Mouse (Mus musculus) E14TG2a.4 (cell line): ENCODE data around the gene Myb.

Experiments used
- CTCF ChIP-seq: conservative IDR thresholded peaks from 2 replicates; pipeline ENCODE4 v1.5.1; 2014; ENCODE audit warnings: low read length
- NANOG ChIP-seq: IDR thresholded peaks from 2 replicates; pipeline ENCODE4 v1.6.1; 2014; ENCODE audit warnings: borderline replicate concordance, low read length, mixed read lengths
- POU5F1 ChIP-seq: IDR thresholded peaks from 2 replicates; pipeline ENCODE4 v1.6.1; 2014; ENCODE audit warnings: low read length, borderline replicate concordance

DNA sequence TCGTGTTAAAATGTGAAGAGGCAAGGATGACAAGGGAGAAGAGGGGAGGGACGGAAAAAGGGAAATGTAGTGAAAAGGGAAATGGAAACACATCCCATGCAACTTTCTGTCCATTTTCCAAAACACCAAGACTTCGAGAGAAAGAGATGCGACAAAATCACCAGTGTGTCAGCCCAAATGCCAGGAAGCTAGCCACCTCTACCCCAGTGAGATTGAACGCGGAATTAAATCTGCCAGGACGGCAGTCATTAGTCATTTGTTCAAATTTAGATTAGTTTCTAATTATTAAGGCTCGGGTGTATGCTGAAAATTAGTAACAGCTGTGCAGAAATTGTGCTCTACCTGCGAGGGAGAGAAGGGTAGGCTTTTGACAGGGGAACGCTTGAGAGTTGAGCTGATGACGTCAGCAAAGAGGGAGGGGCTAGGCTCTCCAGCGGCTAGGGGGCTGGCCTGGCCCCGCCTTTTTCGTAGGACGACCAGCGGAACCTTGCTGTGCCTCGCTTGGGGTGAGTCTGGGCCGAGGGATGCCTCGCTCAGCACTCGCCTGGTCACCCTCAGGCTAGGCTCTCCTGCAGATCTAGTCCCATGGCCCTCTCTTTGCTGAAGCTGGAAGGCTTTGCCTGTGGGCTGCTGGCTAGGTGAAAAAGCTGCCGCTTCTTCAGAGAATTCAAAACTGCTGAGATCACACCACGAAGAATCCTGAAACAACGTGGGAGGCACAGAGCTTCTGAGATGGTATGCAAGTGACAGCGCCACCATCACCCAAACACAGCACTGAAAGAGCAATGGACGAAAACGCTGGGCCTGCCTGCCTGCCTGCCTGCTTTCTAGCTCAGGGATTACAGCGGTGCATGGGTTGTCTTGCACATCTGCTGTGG, 15.9 kb downstream of the Myb start:
- TF ChIP-seq CTCF: no peak
- TF ChIP-seq NANOG: no peak
- TF ChIP-seq POU5F1: no peak
